Mouse (Mus musculus) embryo, embryonic 10 days (tissue): Measurements from ENCODE around the gene Kdm5a.

Source experiments
- DNase-seq: peaks from one replicate; pipeline ENCODE4 v3.0.0-alpha.2; 2015; ENCODE audit warnings: low spot score

The Kdm5a gene

DNA sequence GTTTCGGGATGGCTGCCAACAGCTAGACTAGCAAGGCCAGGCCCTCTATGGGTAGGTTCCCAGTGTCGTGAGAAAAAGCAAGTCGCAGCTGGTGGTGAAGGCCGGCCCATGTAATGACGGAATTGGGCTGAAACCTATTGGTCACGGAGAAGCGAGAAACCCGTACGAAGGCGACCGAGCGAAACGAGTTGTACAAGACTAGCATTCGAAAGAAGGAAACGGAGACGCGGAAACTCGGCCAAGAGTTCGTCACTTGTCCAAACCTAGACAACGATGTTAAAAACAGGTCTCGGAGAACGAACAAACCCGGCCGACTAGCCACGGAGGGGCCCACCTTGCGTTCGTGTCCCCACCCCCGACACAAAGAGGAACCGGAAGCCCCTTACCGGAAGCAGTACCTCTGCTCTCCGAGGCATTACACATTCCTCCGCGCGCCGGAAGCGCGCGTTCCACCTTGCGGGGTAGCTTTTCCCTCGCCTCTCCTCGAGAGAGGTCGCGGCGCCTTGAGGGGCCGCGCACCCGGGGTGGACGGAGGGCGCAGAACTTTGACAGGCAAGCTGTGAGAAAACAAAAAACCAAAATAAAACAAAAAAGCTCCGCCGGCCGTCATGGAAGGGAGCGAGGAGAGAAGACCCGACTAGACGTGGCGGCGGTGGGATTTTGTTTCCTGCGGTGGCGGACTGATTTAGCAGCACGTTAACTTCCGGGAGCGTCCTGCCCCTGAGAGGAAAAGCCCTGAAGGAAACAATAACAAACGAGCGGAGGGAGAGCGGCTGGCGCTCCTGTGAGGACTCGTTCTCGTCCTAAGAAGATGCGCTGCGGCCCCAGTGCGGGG is at the start of gene Kdm5a, which contains the start of gene Ccdc77:
TSS of gene Kdm5a (plus strand) at position 437 of the 835 bp plus-strand sequence.
TSS of gene Ccdc77 (minus strand) at position 687 of the 835 bp plus-strand sequence.
- DNase-seq, result peak; percentile 93

GRCm38 (mm10) chr6:120318303-120318940 is 45.5 kb upstream of the Kdm5a start:
- DNase-seq, result no peak

GRCm38 (mm10) chr6:120319129-120319528 is 44.8 kb upstream of the Kdm5a start:
- no peak for DNase-seq

- DNase-seq, result no peak
Measured at GRCm38 (mm10) chr6:120320369-120320768, 43.6 kb upstream of the Kdm5a start.

DNA sequence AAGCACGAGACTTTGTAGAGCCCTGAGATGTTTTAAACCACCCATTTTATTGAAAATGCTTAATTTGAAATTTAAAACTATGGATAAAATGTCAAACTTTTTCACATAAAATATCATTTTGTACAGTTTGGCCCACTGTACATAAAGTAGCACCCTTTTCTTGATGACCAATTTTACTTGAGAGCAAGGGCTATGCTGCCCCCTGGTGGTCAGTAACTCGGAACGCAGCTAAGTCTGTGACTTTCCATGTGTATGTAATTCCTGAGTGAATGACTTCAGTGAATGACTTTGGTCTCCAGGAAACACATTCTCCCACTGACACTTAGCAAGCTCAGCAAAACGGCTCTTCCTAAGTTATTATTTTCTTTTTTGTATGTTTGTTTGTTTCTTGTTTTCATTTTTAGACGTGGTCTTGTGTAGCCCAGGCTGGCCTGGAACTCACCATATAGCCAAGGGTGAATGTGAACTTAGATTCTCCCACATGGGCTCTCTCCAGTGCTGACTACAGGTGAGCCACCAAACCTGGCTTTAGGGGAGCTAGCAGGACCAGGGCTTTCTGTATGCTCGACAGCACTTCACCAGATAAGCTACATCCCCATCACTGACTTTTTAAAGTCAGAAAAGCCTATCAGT is 39.5 kb upstream of the Kdm5a start:
- peak; percentile 92 for DNase-seq

GRCm38 (mm10) chr6:120332351-120332750 is 31.6 kb upstream of the Kdm5a start:
- DNase-seq, result no peak

- no peak for DNase-seq
Measured at GRCm38 (mm10) chr6:120343992-120344391, 19.9 kb upstream of the Kdm5a start.

DNA sequence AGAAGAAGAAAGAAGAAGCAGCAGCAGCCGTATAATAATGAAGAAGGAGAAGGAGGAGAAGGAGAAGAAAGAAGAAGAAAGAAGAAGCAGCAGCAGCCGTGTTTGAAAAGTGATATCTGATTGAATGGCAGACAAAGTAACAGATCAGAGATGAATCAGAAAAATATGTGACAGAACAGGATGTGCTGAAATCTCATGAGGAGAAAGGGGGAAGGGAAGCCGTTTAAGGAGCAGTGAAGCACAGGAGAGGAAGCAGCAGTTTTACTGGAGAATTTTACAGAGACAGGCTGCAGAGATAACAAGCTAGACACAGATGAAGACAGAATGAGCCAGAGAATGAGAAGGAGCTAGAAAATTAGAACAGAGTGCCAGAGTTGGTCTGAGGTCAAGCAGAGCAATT is 14.9 kb upstream of the Kdm5a start:
- DNase-seq, result no peak

DNA sequence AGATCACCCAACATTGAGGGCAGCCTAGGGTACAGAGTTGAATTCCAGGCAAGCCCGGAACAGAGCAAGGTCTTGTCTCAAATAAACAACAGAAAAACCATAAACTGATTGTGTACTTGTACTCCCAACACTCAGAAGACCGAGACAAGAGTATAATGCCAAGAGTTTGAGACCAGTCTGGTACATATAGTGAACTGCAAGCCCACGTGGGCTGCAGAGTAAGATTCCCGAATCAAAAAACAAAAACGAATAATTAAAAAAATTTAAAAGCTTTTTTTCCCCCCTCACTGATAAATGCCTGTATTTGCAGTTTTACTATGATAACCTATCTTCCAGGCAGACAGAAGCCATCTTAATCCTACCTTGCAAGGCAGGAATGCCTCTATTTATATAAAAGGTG is 7.4 kb upstream of the Kdm5a start:
- no peak for DNase-seq

DNA sequence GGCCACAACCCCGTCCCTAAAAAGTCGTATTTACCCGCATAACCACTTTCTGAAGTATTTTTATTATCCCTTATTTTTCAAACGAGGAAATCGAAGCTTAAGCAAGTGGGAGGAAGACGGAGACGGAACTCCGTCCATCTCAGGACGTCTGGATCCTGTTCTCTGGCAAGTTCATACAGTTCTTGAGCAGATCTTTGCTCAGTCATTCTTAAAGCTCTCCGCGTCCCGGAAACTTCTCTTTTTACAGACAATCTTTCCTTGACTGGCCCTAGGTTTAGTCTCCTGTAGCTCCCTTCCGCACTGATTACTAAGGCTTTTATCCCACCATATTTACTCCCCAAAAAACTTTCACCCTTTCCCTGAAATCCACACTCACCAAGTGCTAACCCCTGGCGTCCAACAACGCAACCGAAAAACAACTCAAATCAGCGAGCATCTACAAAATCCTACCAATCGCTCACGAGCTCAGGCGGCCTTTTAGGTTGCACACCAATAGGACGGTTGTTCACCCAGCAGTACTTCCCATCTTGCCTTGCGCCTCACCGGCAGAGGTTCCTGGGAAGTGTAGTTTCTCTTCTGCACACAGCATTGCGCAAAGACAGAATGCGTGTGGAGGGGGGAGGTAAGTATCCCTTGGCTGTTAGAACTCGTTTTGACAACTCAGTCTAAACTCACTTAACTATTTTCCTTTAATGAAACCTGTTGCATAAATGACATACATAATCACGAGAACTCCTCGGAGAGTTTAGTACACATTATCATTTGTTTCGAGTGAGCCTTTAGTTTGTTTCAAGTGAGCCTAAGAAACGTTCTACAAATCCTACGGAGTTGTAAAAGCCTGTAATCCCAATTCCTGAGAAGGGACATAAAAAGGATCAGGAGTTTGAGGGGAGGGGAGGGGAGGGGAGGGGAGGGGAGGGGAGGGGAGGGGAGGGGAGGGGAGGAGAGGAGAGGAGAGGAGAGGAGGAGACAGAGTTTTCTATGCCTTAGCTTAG is 6.7 kb upstream of the Kdm5a start:
- DNase-seq, result peak; percentile 96

DNA sequence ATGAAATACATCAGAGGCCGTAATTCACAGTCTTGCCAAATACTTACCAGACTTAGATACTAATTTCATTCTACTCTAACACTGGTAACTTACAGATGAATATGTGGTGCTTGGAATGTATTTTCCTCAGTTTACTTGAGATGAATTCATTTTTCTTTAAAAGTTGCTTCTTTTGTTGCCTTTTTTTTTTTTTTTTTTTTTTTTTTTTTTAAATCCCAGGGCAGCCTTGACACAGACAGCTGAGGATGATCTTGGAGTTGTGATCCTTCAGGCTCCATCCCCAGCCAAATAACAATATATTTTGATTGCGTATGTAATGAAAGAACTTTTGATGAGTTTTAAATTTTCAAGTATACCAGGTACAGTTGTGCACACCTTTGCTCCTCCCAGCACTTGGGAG is 1.8 kb upstream of the Kdm5a start:
- no peak for DNase-seq

GRCm38 (mm10) chr6:120362774-120363687 is 893 bp upstream of the Kdm5a start:
- no peak for DNase-seq

DNA sequence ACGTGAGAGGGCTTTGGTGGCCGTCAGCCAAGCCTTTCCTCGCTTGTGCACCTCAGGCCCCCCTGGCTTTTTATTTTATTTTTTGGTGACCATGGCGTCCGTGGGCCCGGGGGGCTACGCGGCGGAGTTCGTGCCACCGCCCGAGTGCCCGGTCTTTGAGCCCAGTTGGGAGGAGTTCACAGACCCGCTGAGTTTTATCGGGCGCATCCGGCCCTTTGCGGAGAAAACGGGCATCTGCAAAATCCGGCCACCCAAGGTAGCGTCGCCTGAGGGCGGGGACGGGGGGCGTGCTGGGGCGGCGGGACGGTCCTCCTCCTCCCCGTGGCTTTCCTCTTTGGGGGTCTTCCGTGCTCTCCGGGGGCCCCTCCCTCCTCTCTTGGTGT is 590 bp downstream of the Kdm5a start:
- DNase-seq, result no peak

GRCm38 (mm10) chr6:120365051-120365450 is 1.1 kb downstream of the Kdm5a start:
- DNase-seq, result peak; percentile 16

- DNase-seq, result no peak
Measured at GRCm38 (mm10) chr6:120376736-120377135, 12.8 kb downstream of the Kdm5a start.

GRCm38 (mm10) chr6:120390054-120390453 is 26.1 kb downstream of the Kdm5a start:
- DNase-seq, result no peak

- no peak for DNase-seq
Measured at GRCm38 (mm10) chr6:120392811-120393210, 28.9 kb downstream of the Kdm5a start.

DNA sequence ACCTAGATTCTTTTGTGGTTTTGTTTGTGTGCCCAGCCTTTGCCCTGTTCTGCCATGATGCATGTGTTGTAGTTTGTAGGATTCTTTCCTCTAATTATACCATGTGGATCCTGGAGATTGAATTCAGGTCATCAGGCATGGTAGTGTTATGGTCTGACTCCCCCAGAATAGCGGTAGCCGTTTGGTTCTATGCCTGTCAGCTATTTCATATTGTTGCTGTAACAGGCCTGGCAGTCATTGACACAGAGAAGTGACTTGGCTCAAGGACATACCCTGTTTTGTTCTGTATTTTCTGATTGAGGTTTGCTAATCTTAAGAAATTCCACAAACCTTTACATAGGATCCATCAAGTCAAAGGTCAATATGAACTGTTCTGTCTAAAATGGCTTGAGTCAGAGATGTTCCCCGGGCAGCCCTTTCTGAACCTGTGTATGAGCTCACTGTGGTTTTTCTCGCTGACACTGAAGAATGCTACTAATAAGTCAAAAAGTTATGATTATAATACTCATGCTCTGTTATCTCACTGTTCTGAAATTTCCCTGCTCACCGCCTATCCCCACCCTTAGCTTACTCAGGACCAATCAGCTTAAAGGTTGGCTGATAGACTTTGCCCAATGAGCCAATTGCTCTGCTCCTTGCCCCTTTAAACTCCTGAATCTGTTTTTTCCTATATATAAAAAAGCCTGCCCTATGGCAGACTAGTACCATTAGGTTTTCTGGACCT is 31.9 kb downstream of the Kdm5a start:
- DNase-seq, result no peak

- DNase-seq, result no peak
Measured at GRCm38 (mm10) chr6:120403936-120404335, 40.0 kb downstream of the Kdm5a start.

DNA sequence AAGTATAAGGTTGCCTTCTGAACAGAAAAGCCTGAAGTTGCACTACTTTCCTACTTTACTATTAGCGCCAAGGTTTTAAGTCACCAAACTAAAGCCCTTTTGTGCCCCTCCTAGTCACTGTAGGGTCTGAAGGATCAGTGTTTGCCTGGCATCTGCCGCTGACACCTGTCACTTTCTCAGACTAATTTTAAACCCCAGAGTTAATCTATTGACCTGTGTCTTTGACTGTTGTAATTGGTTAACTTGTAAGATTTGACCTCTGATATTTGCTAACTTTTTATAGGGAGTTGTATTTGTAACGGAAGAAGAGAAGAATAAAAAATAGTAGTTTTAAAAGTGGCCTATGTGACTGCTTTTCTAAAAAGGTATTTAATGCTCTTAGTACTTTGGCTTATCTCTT is 74.2 kb downstream of the Kdm5a start:
- no peak for DNase-seq
